Mouse (Mus musculus) forebrain, embryonic 16.5 days (tissue): ENCODE data around the gene Dlg5. TPM values are rescaled to one million over a fixed set of nuclear protein-coding genes. Genes with fewer than 3 reads are reported as not detected.

Experiments used
- ATAC-seq: fragments of 200-750 bp; cut with Nextera tagmentation; 2 replicates; pipeline ENCODE4 v1.8.0; 2017; ENCODE audit warnings: mild to moderate bottlenecking, moderate library complexity
- H3K27ac ChIP-seq: fragments of 300-500 bp; sonication (generic); 2 replicates; pipeline ENCODE4 v1.5.1; 2014; ENCODE audit warnings: low read length, control low read depth
- H3K27me3 ChIP-seq: fragments of 300-500 bp; sonication (generic); replicated peaks from 2 replicates; pipeline ENCODE4 v1.6.1; 2014; ENCODE audit warnings: low read length; ENCODE audit not compliant: control insufficient read depth, insufficient read depth
- H3K36me3 ChIP-seq: fragments of 300-500 bp; sonication (generic); 2 replicates; pipeline ENCODE4 v1.6.1; 2014; ENCODE audit not compliant: control insufficient read depth, insufficient read depth
- H3K4me1 ChIP-seq: fragments of 300-500 bp; sonication (generic); replicated peaks from 2 replicates; pipeline ENCODE4 v1.6.1; 2014; ENCODE audit warnings: low read length; ENCODE audit not compliant: control insufficient read depth, insufficient read depth
- H3K4me2 ChIP-seq: fragments of 300-500 bp; sonication (generic); 2 replicates; pipeline ENCODE4 v1.6.1; 2014; ENCODE audit warnings: mild to moderate bottlenecking, low read length, control low read depth
- H3K4me3 ChIP-seq: fragments of 300-500 bp; sonication (generic); replicated peaks from 2 replicates; pipeline ENCODE4 v1.5.1; 2014; ENCODE audit warnings: mild to moderate bottlenecking, low read length, control low read depth
- H3K9ac ChIP-seq: fragments of 300-500 bp; sonication (generic); replicated peaks from 2 replicates; pipeline ENCODE4 v1.6.1; 2014; ENCODE audit warnings: low read depth, low read length, control low read depth
- H3K9me3 ChIP-seq: fragments of 300-500 bp; sonication (generic); 2 replicates; pipeline ENCODE4 v1.6.1; 2016; ENCODE audit warnings: low read length; ENCODE audit not compliant: control insufficient read depth
- WGBS: fragments of 180-500 bp; shearing (Covaris S2); extraction: QIAGEN DNeasy Blood & Tissue Kit; methylation state at CpG from one replicate; pipeline ENCODE4 v1.1.7; 2014; 5-methylcytosine and 5-hydroxymethylcytosine counted together
- polyA plus RNA-seq: library from polyadenylated mRNA; unstranded; fragments of >200 nt; fragmentation: Nextera tagmentation; extraction: Ambion mirVana; gene quantifications from 2 replicates; pipeline ENCODE4 v1.2.1, GENCODE M21; 2015

Dlg5 gene
- polyA plus RNA-seq, 1 experiment from 2014 or later = 21.2 TPM

- Histone ChIP-seq H3K9me3 (no peaks in the 10 kb centered on the region), H3K4me1 (no peaks in the 10 kb centered on the region)
- WGBS = 60% methylated on average over 1 of the region's 1 CpGs
Observed at GRCm38 (mm10) chr14:24269571-24269970, 23.9 kb upstream of the Dlg5 start.

GRCm38 (mm10) chr14:24262915-24263314 lies 17.2 kb upstream of the Dlg5 start:
- 28% methylated on average over 2 of the region's 2 CpGs for WGBS
- 0 out of 2 replicates have a peak overlapping the region, but pooled peaks have one; percentile 6 for H3K4me2 ChIP-seq

More at GRCm38 (mm10) chr14:24269571-24269970, 23.9 kb upstream of the Dlg5 start:
- Histone ChIP-seq H3K27ac (no peak overlapping the region), H3K27me3 (no peaks in the 10 kb centered on the region), H3K36me3 (no peaks in the 10 kb centered on the region), H3K4me2 (no peak overlapping the region), H3K4me3 (no peak overlapping the region), H3K9ac (no peak overlapping the region)
- no peak for ATAC-seq

GRCm38 (mm10) chr14:24262382-24262781 lies 16.7 kb upstream of the Dlg5 start:
- H3K27me3 ChIP-seq = no peaks in the 10 kb centered on the region
- H3K9ac ChIP-seq = no peak overlapping the region
- H3K4me2 ChIP-seq = no peak overlapping the region
- H3K4me1 ChIP-seq = peaks cover 15% of the 10 kb centered on the region
- no peak for ATAC-seq
- 80% methylated on average over 6 of the region's 6 CpGs for WGBS
- peak overlapping the region; percentile 60 for H3K27ac ChIP-seq
- no peaks in the 10 kb centered on the region for H3K36me3 ChIP-seq
- no peaks in the 10 kb centered on the region for H3K9me3 ChIP-seq
- H3K4me3 ChIP-seq = no peak overlapping the region

More at GRCm38 (mm10) chr14:24262915-24263314, 17.2 kb upstream of the Dlg5 start:
- no peaks in the 10 kb centered on the region for H3K36me3 ChIP-seq
- peaks cover 15% of the 10 kb centered on the region for H3K4me1 ChIP-seq
- no peaks in the 10 kb centered on the region for H3K9me3 ChIP-seq
- H3K4me3 ChIP-seq = no peak overlapping the region
- ATAC-seq = peak; percentile 92
- peak overlapping the region; percentile 60 for H3K27ac ChIP-seq
- no peak overlapping the region for H3K9ac ChIP-seq
- H3K27me3 ChIP-seq = no peaks in the 10 kb centered on the region

- Histone ChIP-seq H3K4me1 (peaks cover 15% of the 10 kb centered on the region), H3K27ac (no peak overlapping the region), H3K27me3 (no peaks in the 10 kb centered on the region), H3K4me3 (no peak overlapping the region), H3K9ac (no peak overlapping the region), H3K9me3 (no peaks in the 10 kb centered on the region), H3K36me3 (no peaks in the 10 kb centered on the region), H3K4me2 (no peak overlapping the region)
- no peak for ATAC-seq
- 71% methylated on average over 4 of the region's 4 CpGs for WGBS
Observed at GRCm38 (mm10) chr14:24260391-24260790, 14.7 kb upstream of the Dlg5 start.

- no peaks in the 10 kb centered on the region for H3K9me3 ChIP-seq
- H3K4me1 ChIP-seq = peaks cover 5% of the 10 kb centered on the region; the same call in 1 of the 2 replicates
- no peak overlapping the region for H3K4me2 ChIP-seq
- H3K36me3 ChIP-seq = no peaks in the 10 kb centered on the region
- 78% methylated on average over 2 of the region's 2 CpGs for WGBS
- no peak for ATAC-seq
- H3K27me3 ChIP-seq = no peaks in the 10 kb centered on the region
- H3K27ac ChIP-seq = no peak overlapping the region
- no peak overlapping the region for H3K9ac ChIP-seq
- H3K4me3 ChIP-seq = no peak overlapping the region
Observed at GRCm38 (mm10) chr14:24255956-24256355, 10.2 kb upstream of the Dlg5 start.

- WGBS = 13% methylated on average over 8 of the region's 8 CpGs
- no peak overlapping the region for H3K27ac ChIP-seq
- peak; percentile 52; the same call in 1 of the 2 replicates for ATAC-seq
Observed at GRCm38 (mm10) chr14:24253611-24254202, 8.0 kb upstream of the Dlg5 start.

GRCm38 (mm10) chr14:24251326-24251725 lies 5.6 kb upstream of the Dlg5 start:
- Histone ChIP-seq H3K9ac (no peak overlapping the region), H3K27ac (no peak overlapping the region), H3K4me1 (peaks cover 5% of the 10 kb centered on the region; the same call in 1 of the 2 replicates), H3K27me3 (no peaks in the 10 kb centered on the region), H3K4me3 (no peak overlapping the region), H3K9me3 (no peaks in the 10 kb centered on the region), H3K4me2 (no peak overlapping the region), H3K36me3 (no peaks in the 10 kb centered on the region)
- no peak for ATAC-seq
- WGBS = 81% methylated on average over 1 of the region's 1 CpGs

More at GRCm38 (mm10) chr14:24253611-24254202, 8.0 kb upstream of the Dlg5 start:
- Histone ChIP-seq H3K4me2 (no peak overlapping the region), H3K4me3 (no peak overlapping the region), H3K27me3 (no peaks in the 10 kb centered on the region), H3K9ac (no peak overlapping the region), H3K36me3 (no peaks in the 10 kb centered on the region), H3K9me3 (no peaks in the 10 kb centered on the region), H3K4me1 (peaks cover 5% of the 10 kb centered on the region; the same call in 1 of the 2 replicates)

- Histone ChIP-seq H3K4me2 (no peak overlapping the region), H3K9me3 (no peaks in the 10 kb centered on the region)
- 53% methylated on average over 2 of the region's 2 CpGs for WGBS
Observed at GRCm38 (mm10) chr14:24249926-24250325, 4.2 kb upstream of the Dlg5 start.

GRCm38 (mm10) chr14:24244330-24245176 lies 1.2 kb downstream of the Dlg5 start:
- no peaks in the 10 kb centered on the region for H3K36me3 ChIP-seq
- peak overlapping the region; percentile 83 for H3K27ac ChIP-seq
- peak overlapping the region; percentile 87 for H3K4me2 ChIP-seq
- H3K9ac ChIP-seq = peak overlapping the region; percentile 94
- peaks cover 15% of the 10 kb centered on the region for H3K4me1 ChIP-seq
- no peaks in the 10 kb centered on the region for H3K27me3 ChIP-seq
- H3K9me3 ChIP-seq = no peaks in the 10 kb centered on the region
- H3K4me3 ChIP-seq = peak overlapping the region; percentile 58
- under 1% methylated on average over 40 of the region's 40 CpGs for WGBS
- peak; percentile 16 for ATAC-seq

More at GRCm38 (mm10) chr14:24249926-24250325, 4.2 kb upstream of the Dlg5 start:
- no peak for ATAC-seq
- Histone ChIP-seq H3K27ac (no peak overlapping the region), H3K4me3 (no peak overlapping the region), H3K4me1 (peaks cover 9% of the 10 kb centered on the region; the same call in 1 of the 2 replicates), H3K36me3 (no peaks in the 10 kb centered on the region), H3K27me3 (no peaks in the 10 kb centered on the region), H3K9ac (no peak overlapping the region)
